9 mouse cellular contexts compared by ENCODE assay signal in the genomic region with DNA sequence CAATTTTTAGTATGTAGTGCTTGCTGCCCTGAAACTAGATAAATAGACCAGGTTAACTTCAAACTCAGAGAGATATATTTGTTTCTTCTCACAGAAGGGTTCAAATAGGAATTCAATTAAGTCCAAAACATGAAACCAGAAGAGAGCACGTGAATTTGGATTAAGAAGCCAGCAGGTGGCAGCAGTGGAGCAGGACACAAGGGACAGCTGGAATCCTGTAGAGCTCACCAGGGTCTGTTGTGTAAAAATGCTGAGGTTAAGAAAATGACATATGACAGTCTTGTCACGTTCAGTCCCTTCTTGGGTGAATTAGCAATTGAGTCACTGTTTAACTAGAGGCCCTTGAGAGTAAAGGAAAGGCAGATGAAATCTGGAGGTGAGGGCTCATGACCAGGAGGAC. TPM values are rescaled to one million over a fixed set of nuclear protein-coding genes. Genes with fewer than 3 reads are reported as not detected.
DNase-seq lines count a peak whose midpoint lies in the region; ATAC-seq and TF ChIP-seq lines count a peak whose summit lies in the region.
"Had no signal": no experiment of that assay in that cellular context is flagged by ENCODE, and none has a peak within 500 bp of the region (broad histone marks: within the 10 kb centered on the region; RNA-seq: fewer than 3 reads in every experiment).

No protein-coding gene starts in this region.

- no peak overlapping the region for H3K9ac ChIP-seq in heart, adult 2 months (ENCODE audit: low read depth, low read length)
- no peak overlapping the region for H3K9ac ChIP-seq in liver, postnatal 0 days (replicated peaks)
- H3K9ac ChIP-seq: neural tube, embryonic 13.5 days had no signal

- TF ChIP-seq POLR2A in heart, adult 2 months (IDR thresholded peaks at IDR 0.05; ENCODE audit: insufficient read depth, low read depth, low read length) = no peak

- no peak overlapping the region for H3K4me3 ChIP-seq in heart, adult 2 months
- H3K4me3 ChIP-seq in liver, postnatal 0 days (ENCODE audit: low read depth, low read length) = no peak overlapping the region
- H3K4me3 ChIP-seq: neural tube, embryonic 13.5 days had no signal

- TF ChIP-seq CTCF in heart, adult 2 months (IDR thresholded peaks at IDR 0.05) = peak; percentile 72
- TF ChIP-seq CTCF in liver, postnatal 0 days (IDR thresholded peaks at IDR 0.05; ENCODE audit: low read depth) = peak; percentile 76

- intact Hi-C loops in heart, adult 2 months (cut with DNase I) = loop anchor here (2.0 kb wide), 1 partner anchor 251 kb away; no protein-coding TSS in a partner anchor
- intact Hi-C loops in heart, postnatal 25 days (cut with DNase I) = loop anchor here (5.0 kb wide), 1 partner anchor 251 kb away; no protein-coding TSS in a partner anchor

- no peak for TF ChIP-seq EP300 in heart, adult 2 months (IDR thresholded peaks at IDR 0.05; ENCODE audit: insufficient read depth, low read depth, low read length)
- no peak for TF ChIP-seq EP300 in liver, postnatal 0 days (IDR thresholded peaks at IDR 0.05; ENCODE audit: low read depth)

- peak; percentile 23 to 25 for DNase-seq in heart, adult 2 months
- no peak for DNase-seq in heart, postnatal 25 days (ENCODE audit: low spot score)
- peak; percentile 60 for DNase-seq in A20 (ENCODE audit: low read depth, low spot score)
- peak; percentile 52 for DNase-seq in adrenal gland, adult 2 months
- DNase-seq in embryo, embryonic 11.5 days (ENCODE audit: low read depth, low spot score) = peak; percentile 43
- DNase-seq in kidney, postnatal 25 days = peak; percentile 67 to 81
- DNase-seq in liver, postnatal 0 days = peak; percentile 70
- peak; percentile 33 for DNase-seq in right cerebral cortex, postnatal 25 days

- no peaks in the 10 kb centered on the region for H3K9me3 ChIP-seq in liver, postnatal 0 days (ENCODE audit: low read length)
- H3K9me3 ChIP-seq: neural tube, embryonic 13.5 days had no signal

- H3K27ac ChIP-seq in heart, adult 2 months = no peak overlapping the region
- no peak overlapping the region for H3K27ac ChIP-seq in liver, postnatal 0 days (ENCODE audit: low read depth)
- H3K27ac ChIP-seq: neural tube, embryonic 13.5 days had no signal

- peaks cover 2% of the 10 kb centered on the region; the same call in 1 of the 2 replicates for H3K4me1 ChIP-seq in heart, adult 2 months (ENCODE audit: control insufficient read depth, insufficient read depth, low read length)
- H3K4me1 ChIP-seq in liver, postnatal 0 days (ENCODE audit: insufficient read depth) = no peaks in the 10 kb centered on the region
- H3K4me1 ChIP-seq: neural tube, embryonic 13.5 days had no signal

- H3K79me2 ChIP-seq in heart, adult 2 months (replicated peaks; ENCODE audit: control insufficient read depth, insufficient read depth, low read length) = no peaks in the 10 kb centered on the region

- peaks cover 3% of the 10 kb centered on the region; the same call in 1 of the 2 replicates for H3K36me3 ChIP-seq in heart, adult 2 months (ENCODE audit: control insufficient read depth, insufficient read depth, low read length)
- H3K36me3 ChIP-seq in liver, postnatal 0 days (replicated peaks; ENCODE audit: insufficient read depth, low read length) = no peaks in the 10 kb centered on the region
- H3K36me3 ChIP-seq: neural tube, embryonic 13.5 days had no signal

- no peak overlapping the region for H3K4me2 ChIP-seq in liver, postnatal 0 days (ENCODE audit: low read depth, low read length)
- H3K4me2 ChIP-seq: neural tube, embryonic 13.5 days had no signal

- no peak for ATAC-seq in liver, postnatal 0 days

- WGBS in heart, adult 2 months = 5% methylated on average over 2 of the region's 2 CpGs
- WGBS in liver, postnatal 0 days (ENCODE audit: insufficient replicate concordance) = 3% methylated on average over 2 of the region's 2 CpGs

- no peaks in the 10 kb centered on the region for H3K27me3 ChIP-seq in heart, adult 2 months (ENCODE audit: control insufficient read depth, insufficient read depth, low read length)
- H3K27me3 ChIP-seq in liver, postnatal 0 days (ENCODE audit: insufficient read depth, low read length) = no peaks in the 10 kb centered on the region
- H3K27me3 ChIP-seq: neural tube, embryonic 13.5 days had no signal

RNA-seq across cellular contexts. Expression of a gene that starts 14.3 kb away (rescaled TPM):
- total RNA-seq in heart, adult 2 months (2021) = 1 to 10 TPM; 1.1 to 1.3 TPM
- 1.4 and 3.2 TPM in 2 replicates for polyA plus RNA-seq in heart, adult 2 months (2012; rRNA removed)
- under 1 TPM in 1 of 2 experiments, not detected in 1; 0.81 TPM for total RNA-seq in heart, postnatal 25 days (2021)
- 1 to 10 TPM in 1 of 2 experiments, under 1 TPM in 1; 0.81 to 1.8 TPM for total RNA-seq in adrenal gland, adult 2 months (2021)
- 1.1 and 3.8 TPM in 2 replicates for polyA plus RNA-seq in adrenal gland, adult 2 months (2012; rRNA removed)
- 11.6 and 13.2 TPM in 2 replicates for polyA plus RNA-seq in liver, postnatal 0 days (2015; fragmentation: Nextera tagmentation; extraction: Ambion mirVana)

RNA-seq across cellular contexts. Expression of a gene that starts 28.0 kb away (rescaled TPM):
- 1 to 10 TPM; 1.1 to 2.0 TPM for total RNA-seq in heart, adult 2 months (2021)
- polyA plus RNA-seq in heart, adult 2 months (2012; rRNA removed) = 2.3 and 4.2 TPM in 2 replicates
- total RNA-seq in heart, postnatal 25 days (2021) = under 1 TPM; 0.61 to 0.83 TPM
- 1 to 10 TPM; 1.5 TPM for total RNA-seq in adrenal gland, adult 2 months (2021)
- polyA plus RNA-seq in adrenal gland, adult 2 months (2012; rRNA removed) = 0.69 and 1.3 TPM in 2 replicates
- polyA plus RNA-seq in liver, postnatal 0 days (2015; fragmentation: Nextera tagmentation; extraction: Ambion mirVana) = 11.7 and 11.9 TPM in 2 replicates
- polyA plus RNA-seq: neural tube, embryonic 13.5 days had no signal

RNA-seq across cellular contexts. Expression of a gene that starts 35.5 kb away (rescaled TPM):
- under 1 TPM; 0.13 to 0.18 TPM for total RNA-seq in heart, adult 2 months (2021)
- 0.06 TPM in 1 of 2 replicates, not detected in the other for polyA plus RNA-seq in heart, adult 2 months (2012; rRNA removed)
- total RNA-seq in heart, postnatal 25 days (2021) = under 1 TPM; 0.17 to 0.31 TPM
- under 1 TPM in 1 of 2 experiments, not detected in 1; 0.58 TPM for total RNA-seq in adrenal gland, adult 2 months (2021)
- not detected in 2 replicates for polyA plus RNA-seq in adrenal gland, adult 2 months (2012; rRNA removed)
- 81.3 and 89.1 TPM in 2 replicates for polyA plus RNA-seq in liver, postnatal 0 days (2015; fragmentation: Nextera tagmentation; extraction: Ambion mirVana)
- polyA plus RNA-seq: neural tube, embryonic 13.5 days had no signal

RNA-seq across cellular contexts. Expression of a gene that starts 49.8 kb away (rescaled TPM):
- total RNA-seq in heart, adult 2 months (2021) = 1 to 10 TPM in 1 of 2 experiments, under 1 TPM in 1; 0.97 to 3.1 TPM
- 2.6 and 5.3 TPM in 2 replicates for polyA plus RNA-seq in heart, adult 2 months (2012; rRNA removed)
- 1 to 10 TPM; 1.7 to 1.9 TPM for total RNA-seq in heart, postnatal 25 days (2021)
- 1 to 10 TPM; 1.8 to 4.7 TPM for total RNA-seq in adrenal gland, adult 2 months (2021)
- 2.0 and 2.5 TPM in 2 replicates for polyA plus RNA-seq in adrenal gland, adult 2 months (2012; rRNA removed)
- 8.7 and 12.1 TPM in 2 replicates for polyA plus RNA-seq in liver, postnatal 0 days (2015; fragmentation: Nextera tagmentation; extraction: Ambion mirVana)
